Mouse (Mus musculus): ENCODE measurements around the gene Gm28230. TPM values are rescaled to one million over a fixed set of nuclear protein-coding genes. Genes with fewer than 3 reads are reported as not detected.
A peak's percentile ranks its signal among the peaks of the same experiment; 100 is the strongest.

Gene Gm28230
- total and polyA plus RNA-seq, 2 experiments from 2014 or later, result 1.6 TPM; not detected in 1

DNA sequence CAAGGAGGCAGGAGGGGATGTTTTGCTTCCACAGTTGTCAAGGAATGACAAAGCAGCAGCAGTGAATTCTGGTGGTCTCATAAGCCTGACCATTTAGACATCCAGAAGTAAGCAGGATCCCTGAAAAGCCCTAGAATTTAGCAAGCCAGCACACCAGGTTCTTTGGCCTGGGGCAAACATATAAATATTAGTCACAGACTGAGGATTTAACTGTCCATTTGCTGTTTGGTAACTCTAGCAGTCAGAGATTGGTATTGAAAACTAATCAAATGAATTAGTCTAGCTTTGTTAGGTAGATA lies 15.4 kb downstream of the Gm28230 start:
- no peak for TF ChIP-seq EP300 (IDR thresholded peaks at IDR 0.05; ENCODE audit: low read depth)
- TF ChIP-seq CTCF (IDR thresholded peaks at IDR 0.05; ENCODE audit: low read depth), result no peak
- H3K4me2 ChIP-seq (ENCODE audit: low read depth, low read length), result no peak overlapping the region
- H3K4me1 ChIP-seq (ENCODE audit: control insufficient read depth, insufficient read depth), result no peaks in the 10 kb centered on the region
- H3K4me3 ChIP-seq (ENCODE audit: low read depth, low read length), result no peak overlapping the region
- H3K36me3 ChIP-seq (replicated peaks; ENCODE audit: control insufficient read depth, insufficient read depth, low read length), result no peaks in the 10 kb centered on the region
- H3K27me3 ChIP-seq (ENCODE audit: control insufficient read depth, insufficient read depth, low read length), result peaks cover 99% of the 10 kb centered on the region
- no peak overlapping the region for H3K27ac ChIP-seq (ENCODE audit: low read depth)
- ATAC-seq (ENCODE audit: insufficient read depth, low read depth), result no peak
- H3K9me3 ChIP-seq (replicated peaks; ENCODE audit: control insufficient read depth, low read length), result no peaks in the 10 kb centered on the region
- no peak overlapping the region for H3K9ac ChIP-seq (replicated peaks; ENCODE audit: low read depth, low read length)
- no peak for DNase-seq (ENCODE audit: low spot score)

DNA sequence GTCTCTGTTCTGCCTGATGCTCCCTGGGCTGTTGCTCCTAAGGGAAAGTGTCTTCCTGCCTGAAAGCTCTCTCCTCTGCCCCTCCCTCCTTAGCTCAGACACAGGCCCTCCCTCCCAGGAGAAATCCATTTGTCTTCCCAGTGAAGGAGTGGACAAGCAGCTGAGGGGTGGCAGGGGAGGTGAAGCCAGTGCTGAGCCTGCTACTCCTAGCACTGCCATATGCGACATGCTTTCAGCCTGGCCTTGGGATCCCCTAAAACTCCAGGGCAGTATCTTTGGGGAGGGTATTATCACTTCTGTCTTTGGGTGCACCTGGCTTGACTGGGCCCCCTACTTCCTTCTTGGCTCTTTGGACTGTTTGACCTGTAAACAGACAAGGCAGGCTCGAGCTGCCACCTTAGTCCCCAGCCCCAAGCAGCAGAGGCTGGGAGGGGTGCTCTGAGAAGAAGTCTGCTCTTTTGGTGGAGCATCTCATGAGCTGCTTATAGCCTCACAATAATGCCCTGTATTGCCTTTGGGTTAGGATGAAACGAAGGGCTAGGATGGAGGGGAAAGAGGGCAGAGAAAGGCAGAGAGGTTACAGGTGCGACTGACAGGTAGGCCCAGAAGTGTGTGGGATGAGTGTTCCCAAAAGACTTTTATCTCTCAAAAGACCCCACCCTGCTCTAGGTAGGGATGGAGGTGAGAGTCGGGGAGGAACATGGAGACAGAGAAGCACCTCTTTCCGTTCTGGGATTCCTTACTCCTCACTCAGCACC lies 19.2 kb downstream of the Gm28230 start:
- Histone ChIP-seq H3K27me3 (ENCODE audit: control insufficient read depth, insufficient read depth, low read length) (peaks cover 99% of the 10 kb centered on the region), H3K9me3 (replicated peaks; ENCODE audit: control insufficient read depth, low read length) (no peaks in the 10 kb centered on the region), H3K4me3 (ENCODE audit: low read depth, low read length) (no peak overlapping the region), H3K36me3 (replicated peaks; ENCODE audit: control insufficient read depth, insufficient read depth, low read length) (no peaks in the 10 kb centered on the region), H3K27ac (ENCODE audit: low read depth) (no peak overlapping the region), H3K9ac (replicated peaks; ENCODE audit: low read depth, low read length) (no peak overlapping the region), H3K4me1 (ENCODE audit: control insufficient read depth, insufficient read depth) (no peaks in the 10 kb centered on the region), H3K4me2 (ENCODE audit: low read depth, low read length) (no peak overlapping the region)
- DNase-seq (ENCODE audit: low spot score), result no peak
- ATAC-seq (ENCODE audit: insufficient read depth, low read depth), result no peak
- TF ChIP-seq EP300 (IDR thresholded peaks at IDR 0.05; ENCODE audit: low read depth), result no peak
- no peak for TF ChIP-seq CTCF (IDR thresholded peaks at IDR 0.05; ENCODE audit: low read depth)
- 7% methylated on average over 6 of the region's 6 CpGs for WGBS

DNA sequence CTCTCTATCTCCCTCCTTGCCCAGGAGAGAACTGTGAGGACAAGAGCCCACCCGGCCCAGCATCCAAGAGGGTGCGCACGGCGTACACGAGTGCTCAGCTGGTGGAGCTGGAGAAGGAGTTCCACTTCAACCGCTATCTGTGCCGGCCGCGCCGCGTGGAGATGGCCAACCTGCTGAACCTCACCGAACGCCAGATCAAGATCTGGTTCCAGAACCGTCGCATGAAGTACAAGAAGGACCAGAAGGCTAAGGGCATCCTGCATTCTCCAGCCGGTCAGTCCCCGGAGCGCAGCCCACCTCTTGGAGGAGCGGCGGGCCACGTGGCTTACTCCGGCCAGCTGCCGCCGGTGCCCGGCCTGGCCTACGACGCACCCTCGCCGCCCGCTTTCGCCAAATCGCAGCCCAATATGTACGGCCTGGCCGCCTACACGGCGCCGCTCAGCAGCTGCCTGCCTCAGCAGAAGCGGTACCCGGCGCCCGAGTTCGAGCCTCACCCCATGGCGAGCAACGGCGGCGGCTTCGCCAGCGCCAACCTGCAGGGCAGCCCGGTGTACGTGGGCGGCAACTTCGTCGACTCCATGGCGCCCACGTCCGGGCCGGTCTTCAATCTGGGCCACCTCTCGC lies 19.9 kb downstream of the Gm28230 start:
- Histone ChIP-seq H3K9ac (replicated peaks; ENCODE audit: low read depth, low read length) (no peak overlapping the region), H3K27ac (ENCODE audit: low read depth) (no peak overlapping the region), H3K36me3 (replicated peaks; ENCODE audit: control insufficient read depth, insufficient read depth, low read length) (no peaks in the 10 kb centered on the region), H3K27me3 (ENCODE audit: control insufficient read depth, insufficient read depth, low read length) (peaks cover 99% of the 10 kb centered on the region), H3K4me3 (ENCODE audit: low read depth, low read length) (peak overlapping the region; percentile 18; the same call in 1 of the 2 replicates), H3K4me2 (ENCODE audit: low read depth, low read length) (no peak overlapping the region), H3K9me3 (replicated peaks; ENCODE audit: control insufficient read depth, low read length) (no peaks in the 10 kb centered on the region), H3K4me1 (ENCODE audit: control insufficient read depth, insufficient read depth) (no peaks in the 10 kb centered on the region)
- no peak for DNase-seq (ENCODE audit: low spot score)
- ATAC-seq (ENCODE audit: insufficient read depth, low read depth), result no peak
- TF ChIP-seq CTCF (IDR thresholded peaks at IDR 0.05; ENCODE audit: low read depth) (no peak), EP300 (IDR thresholded peaks at IDR 0.05; ENCODE audit: low read depth) (no peak)
- WGBS, result 3% methylated on average over 58 of the region's 58 CpGs

DNA sequence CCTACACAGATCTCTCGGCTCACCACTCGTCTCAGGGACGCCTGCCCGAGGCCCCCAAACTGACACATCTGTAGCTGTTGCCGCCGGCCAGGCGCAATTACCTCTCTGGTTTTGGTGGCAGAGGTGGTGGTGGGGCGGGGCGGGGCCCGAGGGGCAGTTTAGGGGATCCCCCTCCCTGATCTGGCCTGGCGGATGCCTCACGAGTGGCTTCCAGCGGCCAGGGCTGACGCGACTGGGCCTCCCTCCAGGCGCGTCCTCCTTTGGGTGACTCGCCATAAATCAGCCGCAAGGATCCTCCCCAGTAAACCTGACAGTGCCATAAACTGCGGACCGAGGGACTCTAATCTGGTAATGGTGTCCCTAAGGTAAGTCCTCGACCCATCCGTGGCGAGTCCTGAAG lies 20.5 kb downstream of the Gm28230 start:
- Histone ChIP-seq H3K4me3 (ENCODE audit: low read depth, low read length) (0 out of 2 replicates have a peak overlapping the region, but pooled peaks have one; percentile 18), H3K4me2 (ENCODE audit: low read depth, low read length) (no peak overlapping the region), H3K27ac (ENCODE audit: low read depth) (no peak overlapping the region), H3K4me1 (ENCODE audit: control insufficient read depth, insufficient read depth) (no peaks in the 10 kb centered on the region), H3K36me3 (replicated peaks; ENCODE audit: control insufficient read depth, insufficient read depth, low read length) (no peaks in the 10 kb centered on the region), H3K27me3 (ENCODE audit: control insufficient read depth, insufficient read depth, low read length) (peaks cover 99% of the 10 kb centered on the region), H3K9ac (replicated peaks; ENCODE audit: low read depth, low read length) (no peak overlapping the region), H3K9me3 (replicated peaks; ENCODE audit: control insufficient read depth, low read length) (no peaks in the 10 kb centered on the region)
- 4% methylated on average over 24 of the region's 24 CpGs for WGBS
- ATAC-seq (ENCODE audit: insufficient read depth, low read depth), result no peak
- TF ChIP-seq CTCF (IDR thresholded peaks at IDR 0.05; ENCODE audit: low read depth), result no peak
- TF ChIP-seq EP300 (IDR thresholded peaks at IDR 0.05; ENCODE audit: low read depth), result no peak
- no peak for DNase-seq (ENCODE audit: low spot score)

DNA sequence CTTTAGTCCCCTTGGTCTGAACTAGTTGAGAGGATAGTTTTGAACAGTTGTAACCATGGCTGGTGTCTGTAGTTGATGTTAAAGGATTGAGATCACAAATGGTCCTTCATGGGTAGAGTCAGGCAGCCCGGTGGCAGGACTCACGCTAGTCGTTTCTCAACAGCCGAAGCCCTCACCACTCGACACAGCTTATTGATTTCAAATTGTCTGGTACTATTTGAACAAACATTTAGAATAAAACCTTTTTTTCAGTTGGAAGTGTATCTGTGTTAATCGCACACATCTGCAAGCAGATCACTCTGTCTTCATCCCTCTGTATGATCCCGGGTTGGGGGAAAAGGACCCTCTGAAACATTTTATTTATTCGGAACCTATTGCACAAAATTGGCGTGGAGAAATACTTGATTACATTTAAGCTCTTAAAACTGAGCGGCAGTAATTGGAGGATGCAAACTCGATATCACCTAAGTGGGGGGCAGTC lies 21.2 kb downstream of the Gm28230 start:
- Histone ChIP-seq H3K27me3 (ENCODE audit: control insufficient read depth, insufficient read depth, low read length) (peaks cover 99% of the 10 kb centered on the region), H3K36me3 (replicated peaks; ENCODE audit: control insufficient read depth, insufficient read depth, low read length) (no peaks in the 10 kb centered on the region), H3K4me2 (ENCODE audit: low read depth, low read length) (no peak overlapping the region), H3K4me1 (ENCODE audit: control insufficient read depth, insufficient read depth) (0 out of 2 replicates have a peak, but pooled peaks cover 4% of the 10 kb centered on the region), H3K9ac (replicated peaks; ENCODE audit: low read depth, low read length) (no peak overlapping the region), H3K9me3 (replicated peaks; ENCODE audit: control insufficient read depth, low read length) (no peaks in the 10 kb centered on the region), H3K27ac (ENCODE audit: low read depth) (no peak overlapping the region), H3K4me3 (ENCODE audit: low read depth, low read length) (no peak overlapping the region)
- ATAC-seq (ENCODE audit: insufficient read depth, low read depth) (no peak), DNase-seq (ENCODE audit: low spot score) (no peak)
- TF ChIP-seq CTCF (IDR thresholded peaks at IDR 0.05; ENCODE audit: low read depth), result no peak
- TF ChIP-seq EP300 (IDR thresholded peaks at IDR 0.05; ENCODE audit: low read depth), result no peak
- WGBS, result 17% methylated on average over 11 of the region's 11 CpGs
